Mouse (Mus musculus) ES-E14 (cell line): Measurements from ENCODE around the gene Nyx.

Source experiments
- CHD2 ChIP-seq: IDR thresholded peaks from 2 replicates; pipeline ENCODE4 v1.6.1; 2014; ENCODE audit warnings: mild to moderate bottlenecking, low read depth, low read length, inconsistent platforms
- HCFC1 ChIP-seq: IDR thresholded peaks from 2 replicates; pipeline ENCODE4 v1.6.1; 2012; ENCODE audit warnings: low read length, inconsistent platforms, borderline replicate concordance; ENCODE audit not compliant: insufficient read depth
- MAFK ChIP-seq: IDR thresholded peaks from 2 replicates; pipeline ENCODE4 v1.6.1; 2014; ENCODE audit warnings: mild to moderate bottlenecking, low read depth, low read length, inconsistent platforms; ENCODE audit not compliant: insufficient read depth
- ZNF384 ChIP-seq: IDR thresholded peaks from 2 replicates; pipeline ENCODE4 v1.6.1; 2012; ENCODE audit warnings: low read depth, low read length, inconsistent platforms

- TF ChIP-seq CHD2 = no peak
- TF ChIP-seq HCFC1 = no peak
- TF ChIP-seq MAFK = no peak
- no peak for TF ChIP-seq ZNF384
These were observed 34.5 kb upstream of the Nyx start for GRCm38 (mm10) chrX:13431421-13431820.
